Mouse (Mus musculus): Measurements from ENCODE around the gene Pla2g4e. TPM values are rescaled to one million over a fixed set of nuclear protein-coding genes. Genes with fewer than 3 reads are reported as not detected.

Pla2g4e gene
- polyA plus RNA-seq, 1 experiment from 2014 or later, result 1.8 TPM

DNA sequence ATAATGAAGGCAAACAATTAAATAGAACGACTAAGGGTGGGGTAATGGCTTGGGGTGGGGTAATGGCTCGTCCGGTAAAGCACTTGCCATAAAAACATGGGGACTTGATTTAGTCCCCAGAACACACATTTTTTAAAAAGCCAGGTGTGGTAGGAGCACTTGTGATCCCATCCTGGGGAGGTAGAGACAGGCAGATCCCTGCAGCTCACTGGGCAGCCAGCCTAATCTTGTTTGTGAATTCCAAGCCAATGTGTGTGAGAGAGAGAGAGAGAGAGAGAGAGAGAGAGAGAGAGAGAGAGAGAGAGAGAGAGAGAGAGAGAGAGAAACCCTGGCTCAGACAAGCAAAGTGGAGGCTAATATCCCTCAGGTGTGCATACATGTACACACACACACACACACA lies 9.8 kb downstream of the Pla2g4e start:
- Histone ChIP-seq H3K27me3 (no peaks in the 10 kb centered on the region), H3K27ac (replicated peaks) (no peak overlapping the region), H3K36me3 (no peaks in the 10 kb centered on the region), H3K9ac (replicated peaks) (no peak overlapping the region), H3K9me3 (no peaks in the 10 kb centered on the region), H3K4me2 (replicated peaks) (no peak overlapping the region), H3K4me3 (no peak overlapping the region), H3K4me1 (no peaks in the 10 kb centered on the region)
- no peak for ATAC-seq (replicated peaks)
- 71% methylated on average over 3 of the region's 3 CpGs for WGBS

DNA sequence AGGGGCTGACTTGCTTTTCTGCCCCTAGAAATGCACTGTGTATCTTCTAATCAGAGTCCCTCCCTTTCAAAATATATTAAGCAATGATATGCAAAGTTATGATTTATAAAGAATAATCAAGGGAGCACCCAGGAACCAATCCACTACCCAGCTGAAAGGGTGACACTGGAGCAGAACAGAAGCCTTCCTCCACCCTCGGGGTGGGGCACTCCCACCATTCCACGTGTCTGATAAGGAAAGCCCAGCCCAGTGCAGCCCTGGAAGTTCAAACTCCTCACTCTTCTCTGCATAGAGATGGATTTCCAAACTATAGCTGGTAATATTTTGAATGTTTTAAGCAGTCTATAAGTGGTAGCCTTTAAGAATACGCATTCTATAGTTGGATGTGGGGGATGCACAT lies 13.5 kb downstream of the Pla2g4e start:
- Histone ChIP-seq H3K36me3 (no peaks in the 10 kb centered on the region), H3K4me3 (no peak overlapping the region), H3K27me3 (no peaks in the 10 kb centered on the region), H3K4me2 (replicated peaks) (no peak overlapping the region), H3K27ac (replicated peaks) (no peak overlapping the region), H3K9me3 (no peaks in the 10 kb centered on the region), H3K4me1 (no peaks in the 10 kb centered on the region), H3K9ac (replicated peaks) (no peak overlapping the region)
- 73% methylated on average over 3 of the region's 3 CpGs for WGBS
- ATAC-seq (replicated peaks), result no peak

DNA sequence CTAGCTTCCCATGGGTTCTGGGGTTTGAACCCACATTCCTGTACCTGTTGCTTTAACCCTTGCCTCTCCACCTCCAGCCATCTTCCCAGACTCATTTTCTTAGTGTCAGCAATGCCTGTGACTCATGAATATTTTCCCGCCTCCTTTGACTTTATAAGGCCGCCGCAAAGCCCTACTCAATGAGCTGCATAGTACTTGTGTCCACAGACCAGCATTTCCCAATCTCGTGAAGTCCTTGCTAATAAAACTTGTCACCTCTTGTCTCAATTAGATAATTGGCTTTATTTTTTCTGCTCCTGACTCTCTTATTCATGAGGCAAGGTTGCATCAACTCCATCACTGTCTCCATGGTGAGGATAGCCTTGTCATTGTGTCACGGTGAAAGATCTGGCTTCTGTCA lies 30.5 kb downstream of the Pla2g4e start:
- Histone ChIP-seq H3K27me3 (no peaks in the 10 kb centered on the region), H3K36me3 (no peaks in the 10 kb centered on the region), H3K9me3 (no peaks in the 10 kb centered on the region), H3K9ac (replicated peaks) (no peak overlapping the region), H3K4me1 (no peaks in the 10 kb centered on the region), H3K27ac (replicated peaks) (no peak overlapping the region), H3K4me2 (replicated peaks) (no peak overlapping the region), H3K4me3 (no peak overlapping the region)
- WGBS, result 91% methylated on average over 5 of the region's 5 CpGs
- ATAC-seq (replicated peaks), result no peak

DNA sequence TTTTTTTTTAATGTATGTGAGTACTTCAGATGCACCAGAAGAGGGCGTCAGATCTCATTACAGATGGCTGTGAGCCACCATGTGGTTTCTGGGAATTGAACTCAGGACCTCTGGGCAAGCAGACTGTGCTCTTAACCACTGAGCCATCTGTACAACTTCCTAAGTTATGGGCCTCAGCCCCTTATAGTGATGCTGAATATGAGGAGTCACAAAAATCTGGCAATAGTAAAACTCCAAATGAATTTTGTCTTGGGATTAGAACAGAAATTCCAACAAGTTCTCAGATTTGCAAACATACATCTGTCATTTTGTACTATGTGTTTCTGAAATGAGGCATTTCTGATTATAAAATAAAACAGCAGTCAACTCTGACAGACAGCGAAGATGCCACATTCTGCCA lies 33.7 kb downstream of the Pla2g4e start:
- Histone ChIP-seq H3K27ac (replicated peaks) (no peak overlapping the region), H3K36me3 (no peaks in the 10 kb centered on the region), H3K9ac (replicated peaks) (no peak overlapping the region), H3K4me1 (no peaks in the 10 kb centered on the region), H3K27me3 (no peaks in the 10 kb centered on the region), H3K4me3 (no peak overlapping the region), H3K4me2 (replicated peaks) (no peak overlapping the region), H3K9me3 (no peaks in the 10 kb centered on the region)
- 57% methylated on average over 2 of the region's 2 CpGs for WGBS
- no peak for ATAC-seq (replicated peaks)

DNA sequence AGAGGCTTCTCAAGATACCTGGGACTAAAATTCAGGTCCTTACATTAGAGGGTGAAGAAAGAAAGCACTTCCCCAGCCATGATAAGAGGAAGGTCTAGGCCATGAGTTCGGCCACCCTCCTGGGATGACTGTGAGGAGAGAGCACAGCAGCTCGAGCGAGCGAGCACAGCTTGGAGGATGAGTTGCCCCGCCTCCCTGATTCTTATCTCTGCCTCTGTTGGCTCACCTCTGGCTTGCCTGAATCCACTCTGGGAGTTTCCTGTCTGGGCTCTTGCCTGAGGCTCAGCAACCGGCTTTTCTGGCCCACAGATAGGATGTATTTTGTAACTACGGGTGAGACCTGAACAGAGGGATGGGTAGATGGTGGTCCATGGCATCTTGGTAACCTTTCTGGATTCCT lies 37.2 kb downstream of the Pla2g4e start:
- Histone ChIP-seq H3K27me3 (no peaks in the 10 kb centered on the region), H3K9ac (replicated peaks) (no peak overlapping the region), H3K4me2 (replicated peaks) (no peak overlapping the region), H3K4me3 (no peak overlapping the region), H3K27ac (replicated peaks) (no peak overlapping the region), H3K9me3 (no peaks in the 10 kb centered on the region), H3K4me1 (no peaks in the 10 kb centered on the region), H3K36me3 (no peaks in the 10 kb centered on the region)
- no peak for ATAC-seq (replicated peaks)
- WGBS, result 74% methylated on average over 7 of the region's 7 CpGs

DNA sequence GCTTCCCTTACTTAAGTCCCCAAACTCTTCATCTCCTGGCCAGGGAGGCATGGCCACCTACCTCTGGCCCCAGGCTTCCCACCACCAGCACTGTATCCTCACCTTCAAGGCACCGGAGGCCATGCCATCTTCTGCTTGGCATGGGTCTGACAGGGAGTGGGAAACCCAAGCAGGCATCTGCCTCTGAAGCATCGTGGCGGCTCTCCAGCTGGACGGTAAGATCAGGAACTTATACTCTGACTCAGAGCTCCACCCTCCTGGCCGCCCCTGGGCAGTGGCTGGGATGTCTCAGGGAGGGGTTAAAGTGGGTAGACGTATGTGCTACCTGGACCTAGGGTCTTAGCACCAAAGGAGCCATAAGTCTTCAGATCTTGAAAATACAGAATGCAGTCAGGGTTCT lies 38.1 kb downstream of the Pla2g4e start:
- Histone ChIP-seq H3K27ac (replicated peaks) (no peak overlapping the region), H3K36me3 (no peaks in the 10 kb centered on the region), H3K9me3 (no peaks in the 10 kb centered on the region), H3K27me3 (no peaks in the 10 kb centered on the region), H3K4me3 (no peak overlapping the region), H3K9ac (replicated peaks) (no peak overlapping the region), H3K4me2 (replicated peaks) (no peak overlapping the region), H3K4me1 (no peaks in the 10 kb centered on the region)
- ATAC-seq (replicated peaks), result no peak
- WGBS, result 90% methylated on average over 6 of the region's 6 CpGs

DNA sequence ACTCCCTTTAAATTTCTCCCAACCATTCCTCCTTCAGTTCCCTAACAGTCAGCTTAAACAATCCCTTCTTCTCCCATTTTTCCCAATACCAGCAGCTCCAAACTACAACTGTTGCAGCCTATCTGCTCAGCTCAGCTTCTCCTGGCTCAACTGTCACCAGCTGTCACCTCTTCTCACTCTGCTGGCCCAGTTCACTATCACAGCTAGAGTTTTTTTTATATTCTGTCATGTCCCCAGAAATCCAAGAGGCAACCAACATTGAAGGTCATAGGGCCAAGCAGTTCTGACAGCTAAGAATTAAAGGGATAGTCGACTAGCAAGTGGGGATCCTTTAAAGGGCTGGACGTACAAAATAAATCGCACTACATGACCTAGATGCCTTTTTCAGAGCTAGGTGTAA lies 41.4 kb downstream of the Pla2g4e start:
- Histone ChIP-seq H3K9me3 (no peaks in the 10 kb centered on the region), H3K9ac (replicated peaks) (no peak overlapping the region), H3K27me3 (no peaks in the 10 kb centered on the region), H3K36me3 (no peaks in the 10 kb centered on the region), H3K4me2 (replicated peaks) (no peak overlapping the region), H3K27ac (replicated peaks) (no peak overlapping the region), H3K4me3 (no peak overlapping the region), H3K4me1 (no peaks in the 10 kb centered on the region)
- no peak for ATAC-seq (replicated peaks)
- WGBS, result 67% methylated on average over 3 of the region's 3 CpGs

DNA sequence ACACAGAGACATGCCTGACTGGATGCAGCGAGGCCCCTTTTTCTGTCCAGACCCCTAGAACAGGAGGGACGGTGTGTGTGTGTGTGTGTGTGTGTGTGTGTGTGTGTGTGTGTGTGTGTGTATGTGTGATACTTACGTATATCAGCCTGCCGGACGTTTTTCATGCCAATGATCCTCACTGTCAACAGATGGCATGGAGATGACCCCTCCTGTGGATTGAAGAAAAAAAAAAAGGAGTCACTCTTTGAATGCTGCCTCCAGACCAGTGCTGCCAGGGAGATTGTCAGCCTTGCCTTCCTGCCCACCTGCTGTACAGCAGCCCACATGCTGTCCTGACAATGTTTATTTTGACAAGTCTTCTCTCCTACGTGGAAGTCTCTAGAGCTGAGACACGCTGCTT lies 45.1 kb downstream of the Pla2g4e start:
- no peak for ATAC-seq (replicated peaks)
- H3K36me3 ChIP-seq, result no peaks in the 10 kb centered on the region
- no peaks in the 10 kb centered on the region for H3K27me3 ChIP-seq
- H3K4me3 ChIP-seq, result no peak overlapping the region
- no peaks in the 10 kb centered on the region for H3K9me3 ChIP-seq
- 59% methylated on average over 7 of the region's 7 CpGs for WGBS
- no peak overlapping the region for H3K27ac ChIP-seq (replicated peaks)
- no peak overlapping the region for H3K9ac ChIP-seq (replicated peaks)
- no peaks in the 10 kb centered on the region for H3K4me1 ChIP-seq
- no peak overlapping the region for H3K4me2 ChIP-seq (replicated peaks)

DNA sequence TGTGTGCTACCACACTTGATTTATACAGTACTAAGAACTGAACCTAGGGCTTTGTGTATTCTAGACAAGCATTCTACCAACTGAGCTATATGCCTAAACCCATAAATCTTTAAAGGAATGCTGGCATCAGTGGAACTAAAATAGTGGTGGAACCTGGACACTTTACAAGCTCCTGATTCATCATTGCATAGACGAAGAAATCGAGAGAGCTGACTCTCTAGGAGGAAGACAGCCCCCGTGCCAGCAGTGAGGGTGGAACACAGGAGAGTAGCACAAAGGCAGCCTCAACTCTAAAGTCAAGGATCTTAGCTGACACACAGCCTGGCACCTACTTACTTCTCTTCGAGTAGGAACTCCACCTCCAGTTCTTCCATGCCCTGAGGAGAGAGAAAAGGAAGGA lies 57.0 kb downstream of the Pla2g4e start:
- Histone ChIP-seq H3K36me3 (no peaks in the 10 kb centered on the region), H3K4me2 (replicated peaks) (no peak overlapping the region), H3K27ac (replicated peaks) (no peak overlapping the region), H3K9ac (replicated peaks) (no peak overlapping the region), H3K27me3 (no peaks in the 10 kb centered on the region), H3K4me1 (no peaks in the 10 kb centered on the region), H3K4me3 (no peak overlapping the region), H3K9me3 (no peaks in the 10 kb centered on the region)
- 88% methylated on average over 4 of the region's 4 CpGs for WGBS
- no peak for ATAC-seq (replicated peaks)

DNA sequence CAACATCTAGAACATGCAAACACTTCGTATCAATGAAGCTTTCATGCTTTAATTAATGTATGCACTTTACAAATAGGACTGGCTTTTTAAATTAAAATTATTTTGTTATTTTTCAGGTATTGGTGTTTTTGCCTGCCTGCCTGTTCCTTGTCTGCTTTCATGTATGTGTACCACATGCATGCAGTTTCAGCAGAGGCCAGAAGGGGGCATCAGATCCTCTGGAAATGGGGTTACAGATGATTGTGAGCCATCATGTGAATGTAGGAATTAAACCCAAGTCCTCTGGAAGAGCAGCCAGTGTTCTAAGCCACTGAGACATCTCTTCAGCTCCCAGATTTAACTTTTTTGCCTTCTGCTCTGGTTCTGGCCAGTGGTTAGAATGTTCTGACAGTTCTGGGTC lies 57.6 kb downstream of the Pla2g4e start:
- H3K27ac ChIP-seq (replicated peaks), result no peak overlapping the region
- H3K4me3 ChIP-seq, result no peak overlapping the region
- ATAC-seq (replicated peaks), result no peak
- H3K4me2 ChIP-seq (replicated peaks), result no peak overlapping the region
- no peaks in the 10 kb centered on the region for H3K9me3 ChIP-seq
- H3K27me3 ChIP-seq, result no peaks in the 10 kb centered on the region
- no peaks in the 10 kb centered on the region for H3K36me3 ChIP-seq
- H3K9ac ChIP-seq (replicated peaks), result no peak overlapping the region
- H3K4me1 ChIP-seq, result no peaks in the 10 kb centered on the region
- WGBS, result 76% methylated on average over 1 of the region's 1 CpGs

DNA sequence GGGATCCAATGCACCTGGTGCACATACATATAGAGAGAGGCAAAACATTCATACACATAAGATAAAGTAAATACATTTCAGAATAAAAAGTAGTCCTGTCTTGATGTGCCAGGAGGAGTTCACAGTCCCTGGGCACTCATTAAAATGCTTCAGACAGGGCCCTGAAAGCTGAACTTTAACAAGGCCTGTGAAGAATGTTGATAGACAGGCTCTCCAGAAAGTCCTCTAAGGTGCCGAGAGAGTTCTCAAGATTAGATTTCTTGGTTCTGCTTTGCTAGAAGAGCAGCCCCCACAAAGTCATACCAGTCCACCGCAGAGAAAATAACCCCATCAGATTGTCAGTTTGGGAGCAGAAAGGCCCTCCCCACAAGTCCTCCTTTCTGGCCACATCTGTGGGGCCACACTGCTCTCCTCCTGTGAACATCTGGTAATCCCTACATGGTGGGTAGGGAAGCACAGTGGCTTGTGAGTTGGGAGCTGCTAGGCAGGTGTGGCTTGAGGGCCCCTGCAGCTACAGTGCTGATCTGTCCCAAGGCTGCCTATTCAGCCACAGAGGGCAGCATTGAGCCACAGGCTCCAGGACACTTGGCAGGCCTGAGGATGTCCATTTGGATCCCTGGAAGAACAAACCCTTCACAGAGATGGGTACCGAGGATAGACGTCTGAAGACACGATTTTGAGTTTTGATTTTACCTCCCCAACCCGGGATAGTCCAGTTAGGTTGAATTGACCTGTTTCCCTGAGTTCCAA lies 59.4 kb downstream of the Pla2g4e start:
- no peak overlapping the region for H3K9ac ChIP-seq (replicated peaks)

DNA sequence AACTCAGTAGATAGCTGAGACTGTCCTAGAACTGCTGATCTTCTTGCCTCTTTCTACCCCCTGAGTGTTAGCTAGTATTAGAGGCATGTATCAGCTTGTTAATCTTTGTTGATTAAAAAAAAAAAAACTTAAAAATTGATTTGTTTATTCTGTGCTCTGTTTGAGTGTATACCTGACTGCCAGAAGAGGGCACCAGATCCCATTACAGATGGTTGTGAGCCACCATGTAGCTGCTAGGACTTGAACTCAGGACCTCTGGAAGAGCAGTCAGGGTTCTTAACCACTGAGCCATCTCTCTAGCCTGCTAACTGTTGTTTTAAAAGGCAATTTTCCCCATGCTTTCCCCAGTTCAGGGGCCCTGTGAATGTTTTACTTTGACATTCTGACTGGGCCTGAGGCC lies 66.2 kb downstream of the Pla2g4e start:
- H3K36me3 ChIP-seq, result no peaks in the 10 kb centered on the region
- ATAC-seq (replicated peaks), result no peak
- no peaks in the 10 kb centered on the region for H3K4me1 ChIP-seq
- H3K4me3 ChIP-seq, result no peak overlapping the region
- no peaks in the 10 kb centered on the region for H3K9me3 ChIP-seq
- H3K4me2 ChIP-seq (replicated peaks), result no peak overlapping the region
- H3K27me3 ChIP-seq, result no peaks in the 10 kb centered on the region
- H3K27ac ChIP-seq (replicated peaks), result no peak overlapping the region
- H3K9ac ChIP-seq (replicated peaks), result no peak overlapping the region

More for the DNA sequence above, 59.4 kb downstream of the Pla2g4e start:
- ATAC-seq (replicated peaks), result no peak
- Histone ChIP-seq H3K36me3 (no peaks in the 10 kb centered on the region), H3K4me2 (replicated peaks) (no peak overlapping the region), H3K27ac (replicated peaks) (no peak overlapping the region), H3K4me1 (no peaks in the 10 kb centered on the region), H3K27me3 (no peaks in the 10 kb centered on the region), H3K4me3 (no peak overlapping the region), H3K9me3 (no peaks in the 10 kb centered on the region)
- 90% methylated on average over 6 of the region's 6 CpGs for whole genome bisulfite sequencing

DNA sequence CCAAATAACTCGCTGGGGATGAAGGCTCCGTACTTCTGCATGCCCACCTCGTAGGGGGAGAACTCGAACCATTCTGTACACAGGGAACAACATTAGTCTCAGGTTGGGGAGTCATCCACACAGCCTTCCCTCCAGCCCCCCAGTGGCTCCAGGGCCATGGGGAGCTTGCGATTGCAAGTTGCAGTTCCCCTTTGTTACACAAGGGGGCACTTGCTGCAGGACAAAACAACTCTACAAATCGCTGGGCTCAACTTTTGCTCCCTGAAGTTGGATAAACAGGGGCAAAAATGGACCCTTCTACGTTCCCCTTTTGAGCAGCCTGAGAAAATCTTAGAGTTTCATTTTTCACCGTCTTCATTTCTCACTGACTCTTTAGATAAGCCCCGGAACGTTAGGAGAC lies 71.4 kb downstream of the Pla2g4e start:
- no peaks in the 10 kb centered on the region for H3K36me3 ChIP-seq
- H3K4me1 ChIP-seq, result no peaks in the 10 kb centered on the region
- H3K27me3 ChIP-seq, result no peaks in the 10 kb centered on the region
- H3K27ac ChIP-seq (replicated peaks), result no peak overlapping the region
- H3K9me3 ChIP-seq, result no peaks in the 10 kb centered on the region
- no peak overlapping the region for H3K4me2 ChIP-seq (replicated peaks)
- H3K9ac ChIP-seq (replicated peaks), result no peak overlapping the region
- no peak for ATAC-seq (replicated peaks)
- 22% methylated on average over 10 of the region's 10 CpGs for WGBS
- no peak overlapping the region for H3K4me3 ChIP-seq
